Mouse (Mus musculus) liver, adult 2 months (tissue): ENCODE measurements around the gene Ablim2. TPM values are rescaled to one million over a fixed set of nuclear protein-coding genes. Genes with fewer than 3 reads are reported as not detected.

ENCODE experiments used
- DNase-seq: peaks from one replicate; pipeline ENCODE4 v3.0.0-alpha.2; 2011; ENCODE audit warnings: low read depth, low spot score; ENCODE audit errors: extremely low read depth
- H3K27ac ChIP-seq: fragments of 200-500 bp; replicated peaks from 2 replicates; pipeline ENCODE4 v1.5.1; 2012; ENCODE audit warnings: low read depth, mild to moderate bottlenecking, control low read depth, inconsistent platforms, low read length; ENCODE audit not compliant: insufficient read depth
- H3K27me3 ChIP-seq: fragments of 200-500 bp; 2 replicates; pipeline ENCODE4 v1.6.1; 2012; ENCODE audit warnings: mild to moderate bottlenecking, moderate library complexity, low read length, inconsistent platforms; ENCODE audit not compliant: control insufficient read depth, insufficient read depth
- H3K36me3 ChIP-seq: fragments of 200-500 bp; 2 replicates; pipeline ENCODE4 v1.6.1; 2012; ENCODE audit warnings: low read length, inconsistent platforms; ENCODE audit not compliant: control insufficient read depth, insufficient read depth
- H3K4me1 ChIP-seq: fragments of 200-500 bp; 2 replicates; pipeline ENCODE4 v1.6.1; 2011; ENCODE audit warnings: low read length; ENCODE audit not compliant: control insufficient read depth, insufficient read depth
- H3K4me3 ChIP-seq: fragments of 200-500 bp; 2 replicates; pipeline ENCODE4 v1.5.1; 2011; ENCODE audit warnings: low read depth, mild to moderate bottlenecking, control low read depth, low read length, moderate library complexity; ENCODE audit not compliant: insufficient read depth
- H3K79me2 ChIP-seq: fragments of 200-500 bp; 2 replicates; pipeline ENCODE4 v1.6.1; 2012; ENCODE audit warnings: inconsistent platforms, mild to moderate bottlenecking, low read length, moderate library complexity; ENCODE audit not compliant: control insufficient read depth, insufficient read depth
- H3K9ac ChIP-seq: fragments of 200-500 bp; 2 replicates; pipeline ENCODE4 v1.6.1; 2012; ENCODE audit warnings: low read depth, mild to moderate bottlenecking, control low read depth, inconsistent platforms, low read length
- CTCF ChIP-seq: fragments of 200-500 bp; IDR thresholded peaks from 2 replicates; pipeline ENCODE4 v1.5.1; 2011; ENCODE audit warnings: low read depth, low read length, control low read depth
- POLR2A ChIP-seq: fragments of 200-500 bp; IDR thresholded peaks from 2 replicates; pipeline ENCODE4 v1.6.1; 2011; ENCODE audit warnings: low read length, control low read depth; ENCODE audit not compliant: insufficient read depth; ENCODE audit errors: extremely low read depth
- WGBS: fragments of 180-500 bp; shearing (Covaris S2); methylation state at CpG from one replicate; pipeline ENCODE4 v1.1.7; 2018; 5-methylcytosine and 5-hydroxymethylcytosine counted together
- polyA plus RNA-seq: library from polyadenylated mRNA; depleted of rRNA; stranded (reverse); fragments of >200 nt; gene quantifications from 2 replicates; pipeline ENCODE4 v1.2.3, GENCODE M21; 2012
- total RNA-seq: library from RNA; depleted of rRNA; stranded (reverse); fragments of >200 nt; gene quantifications from 2 replicates; pipeline ENCODE4 v1.2.3, GENCODE M21; 2014

Gene Ablim2
- total and polyA plus RNA-seq, 2 experiments = 2.3 to 5.9 TPM

- Histone ChIP-seq H3K9ac (no peak overlapping the region), H3K4me1 (peaks cover 3% of the 10 kb centered on the region; the same call in 1 of the 2 replicates), H3K4me3 (no peak overlapping the region), H3K27ac (no peak overlapping the region), H3K36me3 (no peaks in the 10 kb centered on the region), H3K79me2 (0 out of 2 replicates have a peak, but pooled peaks cover 3% of the 10 kb centered on the region), H3K27me3 (no peaks in the 10 kb centered on the region)
- WGBS = 71% methylated on average over 5 of the region's 5 CpGs
- DNase-seq = no peak
- TF ChIP-seq CTCF (no peak), POLR2A (no peak)
These were observed 33.8 kb upstream of the Ablim2 start for GRCm38 (mm10) chr5:35723900-35724299.

GRCm38 (mm10) chr5:35725840-35726239 is 31.8 kb upstream of the Ablim2 start:
- Histone ChIP-seq H3K27me3 (no peaks in the 10 kb centered on the region), H3K4me3 (no peak overlapping the region), H3K79me2 (0 out of 2 replicates have a peak, but pooled peaks cover 3% of the 10 kb centered on the region), H3K27ac (no peak overlapping the region), H3K36me3 (no peaks in the 10 kb centered on the region), H3K9ac (no peak overlapping the region), H3K4me1 (peaks cover 5% of the 10 kb centered on the region; the same call in 1 of the 2 replicates)
- TF ChIP-seq CTCF = no peak
- no peak for TF ChIP-seq POLR2A
- 68% methylated on average over 3 of the region's 3 CpGs for WGBS
- no peak for DNase-seq

- 78% methylated on average over 5 of the region's 5 CpGs for WGBS
- Histone ChIP-seq H3K4me1 (peaks cover 5% of the 10 kb centered on the region; the same call in 1 of the 2 replicates), H3K36me3 (no peaks in the 10 kb centered on the region), H3K4me3 (peak overlapping the region; percentile 46; the same call in 1 of the 2 replicates), H3K79me2 (0 out of 2 replicates have a peak, but pooled peaks cover 3% of the 10 kb centered on the region), H3K27ac (peak overlapping the region; percentile 52), H3K27me3 (no peaks in the 10 kb centered on the region), H3K9ac (peak overlapping the region; percentile 53)
- TF ChIP-seq POLR2A (no peak), CTCF (no peak)
- DNase-seq = no peak
These were observed 30.2 kb upstream of the Ablim2 start for GRCm38 (mm10) chr5:35727447-35727846.

GRCm38 (mm10) chr5:35728344-35728956 is 29.2 kb upstream of the Ablim2 start:
- peak overlapping the region; percentile 52 for H3K27ac ChIP-seq
- no peaks in the 10 kb centered on the region for H3K27me3 ChIP-seq
- DNase-seq = no peak
- H3K36me3 ChIP-seq = no peaks in the 10 kb centered on the region
- peak overlapping the region; percentile 46 for H3K4me3 ChIP-seq
- 0 out of 2 replicates have a peak, but pooled peaks cover 3% of the 10 kb centered on the region for H3K79me2 ChIP-seq
- no peak for TF ChIP-seq POLR2A
- H3K4me1 ChIP-seq = peaks cover 5% of the 10 kb centered on the region; the same call in 1 of the 2 replicates
- H3K9ac ChIP-seq = peak overlapping the region; percentile 53
- 65% methylated on average over 12 of the region's 12 CpGs for WGBS

GRCm38 (mm10) chr5:35728957-35729460 is 28.7 kb upstream of the Ablim2 start:
- peak; percentile 55 for DNase-seq
- H3K4me1 ChIP-seq = peaks cover 5% of the 10 kb centered on the region; the same call in 1 of the 2 replicates
- no peaks in the 10 kb centered on the region for H3K27me3 ChIP-seq
- peak overlapping the region; percentile 52 for H3K27ac ChIP-seq
- WGBS = 5% methylated on average over 11 of the region's 11 CpGs
- H3K4me3 ChIP-seq = peak overlapping the region; percentile 46
- H3K9ac ChIP-seq = peak overlapping the region; percentile 53
- TF ChIP-seq CTCF = no peak
- peak; percentile 42; the same call in 1 of the 2 replicates for TF ChIP-seq POLR2A
- H3K36me3 ChIP-seq = no peaks in the 10 kb centered on the region
- H3K79me2 ChIP-seq = 0 out of 2 replicates have a peak, but pooled peaks cover 3% of the 10 kb centered on the region

GRCm38 (mm10) chr5:35729844-35730243 is 27.8 kb upstream of the Ablim2 start:
- H3K9ac ChIP-seq = no peak overlapping the region
- no peaks in the 10 kb centered on the region for H3K27me3 ChIP-seq
- peaks cover 5% of the 10 kb centered on the region; the same call in 1 of the 2 replicates for H3K4me1 ChIP-seq
- H3K27ac ChIP-seq = peak overlapping the region; percentile 52
- 78% methylated on average over 3 of the region's 3 CpGs for WGBS
- DNase-seq = no peak
- 0 out of 2 replicates have a peak, but pooled peaks cover 3% of the 10 kb centered on the region for H3K79me2 ChIP-seq
- TF ChIP-seq CTCF (no peak), POLR2A (no peak)
- no peak overlapping the region for H3K4me3 ChIP-seq
- no peaks in the 10 kb centered on the region for H3K36me3 ChIP-seq
